Mouse (Mus musculus): ENCODE data around the gene Rpl11.

DNA sequence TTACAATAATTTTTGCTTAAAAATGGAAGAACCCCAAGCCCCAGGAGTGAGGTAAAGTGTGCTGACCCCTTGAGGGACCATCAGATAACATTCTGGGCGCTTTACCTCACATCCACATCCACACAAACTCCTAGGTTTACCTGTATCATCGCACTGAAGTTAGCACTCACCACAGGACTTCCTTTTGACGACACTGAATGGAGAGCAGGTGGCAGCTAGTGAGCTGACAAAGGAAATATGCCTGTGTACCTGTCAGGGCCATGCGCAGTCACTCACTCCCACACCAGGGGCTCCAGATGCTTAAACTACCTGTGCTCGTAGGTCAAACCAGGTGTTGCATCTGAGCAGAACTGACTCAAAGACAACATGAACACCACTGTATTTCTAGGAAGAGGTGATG lies 8.1 kb downstream of the Rpl11 start:
- TF ChIP-seq GATA1 (IDR thresholded peaks at IDR 0.05; ENCODE audit: low read length), result no peak
- no peak for TF ChIP-seq TAL1 (IDR thresholded peaks at IDR 0.05; ENCODE audit: low read length)
